Mouse (Mus musculus) limb, embryonic 10.5 days (tissue): ENCODE measurements around the gene Nek11. TPM values are rescaled to one million over a fixed set of nuclear protein-coding genes. Genes with fewer than 3 reads are reported as not detected.
"Not testable (repeated sequence)": the region's sequence is repeated elsewhere in the genome, so short reads cannot be mapped to it uniquely, and the experiment has no call there.

Source experiments
- DNase-seq: peaks from one replicate; pipeline ENCODE4 v3.0.0-alpha.2; 2017; ENCODE audit warnings: low spot score
- H3K27ac ChIP-seq: fragments of 300-500 bp; sonication (generic); 2 replicates; pipeline ENCODE4 v1.5.1; 2016; ENCODE audit warnings: mild to moderate bottlenecking
- H3K27me3 ChIP-seq: fragments of 300-500 bp; sonication (generic); 2 replicates; pipeline ENCODE4 v1.6.1; 2016; ENCODE audit warnings: low read depth, mild to moderate bottlenecking; ENCODE audit not compliant: poor library complexity, severe bottlenecking
- H3K36me3 ChIP-seq: fragments of 300-500 bp; sonication (generic); 2 replicates; pipeline ENCODE4 v1.6.1; 2016; ENCODE audit warnings: mild to moderate bottlenecking, moderate library complexity
- H3K4me1 ChIP-seq: fragments of 300-500 bp; sonication (generic); 2 replicates; pipeline ENCODE4 v1.6.1; 2016
- H3K4me3 ChIP-seq: fragments of 300-500 bp; sonication (generic); 2 replicates; pipeline ENCODE4 v1.5.1; 2016; ENCODE audit warnings: mild to moderate bottlenecking, moderate library complexity
- H3K9me3 ChIP-seq: fragments of 300-500 bp; sonication (generic); replicated peaks from 2 replicates; pipeline ENCODE4 v1.6.1; 2016; ENCODE audit warnings: mild to moderate bottlenecking
- WGBS: fragments of 180-500 bp; shearing (Covaris S2); methylation state at CpG from one replicate; pipeline ENCODE4 v1.1.7; 2016; 5-methylcytosine and 5-hydroxymethylcytosine counted together
- polyA plus RNA-seq: library from polyadenylated mRNA; unstranded; fragments of >200 nt; fragmentation: Nextera tagmentation; extraction: Ambion mirVana; gene quantifications from 2 replicates; pipeline ENCODE4 v1.2.1, GENCODE M21; 2016

Nek11 gene
- polyA plus RNA-seq, 1 experiment from 2014 or later: 0.18 TPM

DNA sequence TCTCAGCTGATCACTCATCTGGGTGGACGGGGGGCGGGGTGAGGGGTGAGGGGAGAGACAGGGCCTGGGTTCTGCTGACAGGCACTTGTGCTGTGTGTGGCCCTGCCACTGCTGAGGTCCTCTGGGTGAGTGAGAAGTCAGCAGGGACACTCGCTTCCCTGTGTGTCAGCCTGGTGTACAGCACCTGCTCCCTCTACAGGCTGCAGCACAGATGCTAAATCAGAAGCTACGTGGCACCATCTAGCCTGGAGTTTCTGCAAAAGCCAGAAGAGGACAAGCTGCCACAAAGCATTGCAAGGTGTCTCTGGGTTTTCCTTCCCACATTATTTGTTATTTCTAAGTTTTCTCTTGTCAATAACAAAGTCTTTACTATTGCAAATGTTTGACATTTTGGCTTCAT, 180.9 kb downstream of the Nek11 start:
- H3K4me3 ChIP-seq: no peak overlapping the region
- DNase-seq: no peak
- H3K36me3 ChIP-seq: no peaks in the 10 kb centered on the region
- no peaks in the 10 kb centered on the region for H3K27me3 ChIP-seq
- H3K9me3 ChIP-seq: no peaks in the 10 kb centered on the region
- 60% methylated on average over 4 of the region's 4 CpGs for WGBS
- H3K27ac ChIP-seq: no peak overlapping the region
- no peaks in the 10 kb centered on the region for H3K4me1 ChIP-seq

DNA sequence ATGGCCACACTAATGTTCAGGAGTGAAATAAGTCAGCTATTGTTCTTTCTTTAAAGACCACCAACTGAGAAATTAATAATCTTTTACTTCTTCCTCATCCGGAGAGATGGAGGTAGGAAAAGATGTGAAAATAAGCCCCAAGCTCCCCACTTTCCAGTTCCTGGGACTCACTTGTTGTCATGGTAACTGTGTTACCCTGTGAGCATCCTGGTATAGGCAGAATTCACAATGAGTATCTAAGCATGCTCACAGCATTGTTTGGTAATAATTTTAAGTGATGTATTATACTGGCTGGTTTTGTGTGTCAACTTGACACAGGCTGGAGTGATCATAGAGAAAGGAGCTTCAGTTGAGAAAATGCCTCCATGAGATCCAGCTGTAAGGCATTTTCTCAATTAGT, 195.0 kb downstream of the Nek11 start:
- 86% methylated on average over 1 of the region's 1 CpGs for WGBS
- Histone ChIP-seq H3K27me3 (no peaks in the 10 kb centered on the region), H3K4me3 (no peak overlapping the region), H3K9me3 (no peaks in the 10 kb centered on the region), H3K27ac (no peak overlapping the region), H3K36me3 (no peaks in the 10 kb centered on the region), H3K4me1 (no peaks in the 10 kb centered on the region)
- DNase-seq: no peak

DNA sequence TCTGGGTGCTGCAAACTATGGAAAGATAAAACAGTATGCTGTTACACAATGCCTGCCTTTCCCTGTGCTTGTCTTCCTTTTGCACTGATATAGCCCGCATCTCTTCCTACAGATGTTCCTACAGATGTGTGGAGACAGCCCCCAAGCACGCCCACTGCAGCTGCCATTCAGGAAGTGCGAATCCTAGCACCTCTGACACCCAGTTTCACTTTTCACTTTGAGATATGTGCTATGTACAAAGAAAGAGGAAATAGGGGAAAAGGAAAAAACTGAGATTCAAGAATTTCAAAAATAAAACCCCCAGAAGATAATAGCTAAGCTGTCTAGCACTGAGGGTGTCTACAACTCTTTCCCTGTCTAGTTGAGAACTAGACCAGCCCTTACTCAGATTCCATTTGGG, 208.6 kb downstream of the Nek11 start:
- Histone ChIP-seq H3K27me3 (no peaks in the 10 kb centered on the region), H3K27ac (no peak overlapping the region), H3K36me3 (no peaks in the 10 kb centered on the region), H3K9me3 (no peaks in the 10 kb centered on the region), H3K4me1 (no peaks in the 10 kb centered on the region), H3K4me3 (no peak overlapping the region)
- no peak for DNase-seq
- 87% methylated on average over 3 of the region's 3 CpGs for WGBS

DNA sequence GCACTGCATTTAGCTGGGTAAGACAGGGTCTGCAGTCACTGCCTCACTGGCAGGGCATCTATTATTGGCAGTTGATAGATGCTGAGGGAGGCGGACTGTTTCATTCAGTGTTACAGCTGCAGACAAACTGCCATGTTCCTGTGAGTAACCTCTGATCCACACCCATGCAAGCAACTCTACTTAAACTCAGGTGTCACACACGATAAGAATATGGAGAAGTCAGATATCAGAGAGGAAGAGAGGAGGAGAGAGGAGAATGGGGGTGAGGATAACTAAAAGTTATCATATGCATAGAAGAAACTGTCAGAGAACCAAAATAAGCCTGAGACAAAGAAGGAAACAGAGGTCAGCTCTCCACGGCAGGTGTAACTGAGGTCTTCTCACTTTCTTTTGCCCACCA, 212.9 kb downstream of the Nek11 start:
- no peaks in the 10 kb centered on the region for H3K27me3 ChIP-seq
- 85% methylated on average over 3 of the region's 3 CpGs for WGBS

DNA sequence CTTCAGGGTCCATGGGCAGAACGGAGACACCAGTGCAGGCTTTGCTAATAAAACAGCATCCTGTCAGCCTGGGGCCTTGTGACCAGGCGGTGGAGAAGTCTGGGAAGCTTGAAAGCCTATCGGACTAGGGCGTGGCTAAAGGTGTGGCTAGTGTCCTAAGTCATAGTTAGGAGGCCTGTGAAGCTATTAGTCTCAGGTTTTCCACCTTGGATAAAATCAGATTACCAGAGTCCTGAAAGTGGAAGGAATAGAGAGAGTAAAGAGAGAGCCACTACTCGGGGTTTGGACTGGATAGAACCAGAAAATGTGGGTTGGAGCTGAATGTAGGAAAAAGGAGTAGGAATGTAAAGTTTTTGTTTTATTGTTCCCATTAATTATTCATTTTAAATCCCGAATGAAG, 250.3 kb downstream of the Nek11 start, which contains the start of gene 1700080E11Rik:
Gene 1700080E11Rik, minus strand, starts transcription at position 101 of the 400 bp plus-strand sequence.
- no peak for DNase-seq
- Histone ChIP-seq H3K27me3 (no peaks in the 10 kb centered on the region), H3K27ac (no peak within 1 kb of the TSS), H3K4me1 (no peaks in the 10 kb centered on the region), H3K4me3 (no peak within 1 kb of the TSS), H3K9me3 (no peaks in the 10 kb centered on the region), H3K36me3 (no peaks in the 10 kb centered on the region)
- 85% methylated on average over 6 of the region's 6 CpGs for WGBS

More for the DNA sequence above, 212.9 kb downstream of the Nek11 start:
- Histone ChIP-seq H3K27ac (no peak overlapping the region), H3K9me3 (no peaks in the 10 kb centered on the region), H3K4me1 (no peaks in the 10 kb centered on the region), H3K4me3 (no peak overlapping the region), H3K36me3 (no peaks in the 10 kb centered on the region)
- DNase-seq: no peak

DNA sequence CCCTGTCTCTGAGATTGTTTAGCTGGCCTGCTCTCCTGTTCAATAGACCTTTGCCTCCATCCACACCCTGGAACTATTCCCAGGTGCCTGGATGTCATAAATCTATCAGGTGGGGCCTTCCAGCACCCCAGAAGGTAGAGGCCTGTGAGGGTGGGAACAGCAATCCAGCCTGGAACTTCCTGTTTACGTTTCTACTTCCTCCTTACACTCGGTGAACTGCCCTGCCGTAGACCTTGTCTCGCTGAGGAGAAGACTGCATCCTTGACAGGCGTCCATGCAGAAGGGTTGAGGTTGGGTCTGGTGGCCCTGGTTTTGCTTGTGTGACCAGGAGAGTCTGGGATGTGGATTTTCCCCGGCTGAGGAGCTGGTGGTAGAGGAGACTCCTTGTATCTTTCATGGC, 256.1 kb downstream of the Nek11 start:
- Histone ChIP-seq H3K4me3 (no peak overlapping the region), H3K36me3 (no peaks in the 10 kb centered on the region), H3K27ac (no peak overlapping the region), H3K9me3 (no peaks in the 10 kb centered on the region), H3K27me3 (no peaks in the 10 kb centered on the region), H3K4me1 (no peaks in the 10 kb centered on the region)
- peak; percentile 18 for DNase-seq
- WGBS: 75% methylated on average over 6 of the region's 6 CpGs

DNA sequence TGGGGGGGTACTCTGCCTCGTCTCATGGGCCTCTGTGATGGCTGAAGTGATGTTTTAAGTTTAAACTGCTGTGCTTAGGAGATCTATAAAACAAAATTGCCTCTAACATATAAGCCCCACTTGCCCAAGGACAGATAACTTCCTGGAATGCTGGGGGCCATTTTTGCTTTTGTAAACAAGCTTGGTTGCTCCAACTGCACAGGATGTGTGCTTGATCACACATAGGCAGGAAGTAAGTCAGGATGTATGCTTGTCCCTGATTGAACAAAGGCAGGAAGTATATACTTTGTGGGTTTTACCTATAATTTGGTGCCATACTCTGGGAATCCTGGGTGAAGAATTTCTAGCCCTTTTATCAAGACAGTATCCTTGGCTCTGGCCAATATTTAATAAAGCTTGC, 258.9 kb downstream of the Nek11 start:
- no peaks in the 10 kb centered on the region for H3K36me3 ChIP-seq
- peaks cover 5% of the 10 kb centered on the region for H3K4me1 ChIP-seq
- no peak for DNase-seq
- H3K27me3 ChIP-seq: no peaks in the 10 kb centered on the region
- no peak overlapping the region for H3K27ac ChIP-seq
- H3K9me3 ChIP-seq: no peaks in the 10 kb centered on the region
- 37% methylated on average over 1 of the region's 1 CpGs for WGBS
- H3K4me3 ChIP-seq: no peak overlapping the region

DNA sequence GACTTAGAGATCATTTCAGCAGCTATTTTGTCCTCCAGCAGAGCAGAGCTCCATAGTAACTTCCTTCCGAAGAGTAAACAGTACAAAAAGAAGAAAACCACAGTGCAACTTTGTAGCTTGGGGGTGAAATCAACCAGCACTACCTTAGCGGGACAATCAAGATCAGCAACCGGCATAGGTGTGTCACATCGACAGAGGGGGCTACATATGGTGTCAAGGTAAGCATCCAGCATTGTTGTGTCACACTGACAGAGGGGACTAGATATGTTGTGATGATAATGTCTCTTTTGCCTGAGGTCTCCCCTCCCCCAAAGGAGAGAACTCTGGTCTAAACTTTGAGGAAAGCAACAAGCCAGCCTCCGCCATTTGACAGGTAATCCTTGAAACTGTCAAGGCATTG, 260.8 kb downstream of the Nek11 start:
- Histone ChIP-seq H3K4me1 (peaks cover 9% of the 10 kb centered on the region), H3K27ac (no peak overlapping the region), H3K9me3 (no peaks in the 10 kb centered on the region), H3K27me3 (0 out of 2 replicates have a peak, but pooled peaks cover 13% of the 10 kb centered on the region), H3K4me3 (no peak overlapping the region), H3K36me3 (no peaks in the 10 kb centered on the region)
- WGBS: 91% methylated on average over 5 of the region's 5 CpGs
- peak; percentile 5 for DNase-seq

DNA sequence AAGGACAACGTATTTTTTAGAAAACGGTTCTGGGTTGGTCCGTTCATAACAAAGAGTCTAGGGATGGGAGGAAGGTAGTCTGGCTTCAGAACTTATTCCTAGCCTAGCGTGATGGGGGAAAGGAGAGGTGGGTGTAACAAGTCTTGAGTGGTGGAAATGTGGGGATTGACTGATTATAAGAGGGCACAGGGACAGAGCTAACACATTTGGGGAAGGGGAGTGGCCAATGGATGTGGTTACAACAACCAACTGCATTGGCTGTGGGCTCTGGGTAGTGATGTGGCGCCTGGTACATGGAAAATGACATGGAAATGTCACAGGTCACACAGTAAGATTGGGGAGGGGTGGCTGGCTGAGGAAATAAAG, 263.3 kb downstream of the Nek11 start:
- H3K4me1 ChIP-seq: peaks cover 9% of the 10 kb centered on the region
- DNase-seq: no peak
- H3K27ac ChIP-seq: 0 out of 2 replicates have a peak overlapping the region, but pooled peaks have one; percentile 14
- H3K4me3 ChIP-seq: peak overlapping the region; percentile 82
- no peaks in the 10 kb centered on the region for H3K36me3 ChIP-seq
- no peaks in the 10 kb centered on the region for H3K9me3 ChIP-seq
- 0 out of 2 replicates have a peak, but pooled peaks cover 13% of the 10 kb centered on the region for H3K27me3 ChIP-seq
- 19% methylated on average over 5 of the region's 5 CpGs for WGBS

DNA sequence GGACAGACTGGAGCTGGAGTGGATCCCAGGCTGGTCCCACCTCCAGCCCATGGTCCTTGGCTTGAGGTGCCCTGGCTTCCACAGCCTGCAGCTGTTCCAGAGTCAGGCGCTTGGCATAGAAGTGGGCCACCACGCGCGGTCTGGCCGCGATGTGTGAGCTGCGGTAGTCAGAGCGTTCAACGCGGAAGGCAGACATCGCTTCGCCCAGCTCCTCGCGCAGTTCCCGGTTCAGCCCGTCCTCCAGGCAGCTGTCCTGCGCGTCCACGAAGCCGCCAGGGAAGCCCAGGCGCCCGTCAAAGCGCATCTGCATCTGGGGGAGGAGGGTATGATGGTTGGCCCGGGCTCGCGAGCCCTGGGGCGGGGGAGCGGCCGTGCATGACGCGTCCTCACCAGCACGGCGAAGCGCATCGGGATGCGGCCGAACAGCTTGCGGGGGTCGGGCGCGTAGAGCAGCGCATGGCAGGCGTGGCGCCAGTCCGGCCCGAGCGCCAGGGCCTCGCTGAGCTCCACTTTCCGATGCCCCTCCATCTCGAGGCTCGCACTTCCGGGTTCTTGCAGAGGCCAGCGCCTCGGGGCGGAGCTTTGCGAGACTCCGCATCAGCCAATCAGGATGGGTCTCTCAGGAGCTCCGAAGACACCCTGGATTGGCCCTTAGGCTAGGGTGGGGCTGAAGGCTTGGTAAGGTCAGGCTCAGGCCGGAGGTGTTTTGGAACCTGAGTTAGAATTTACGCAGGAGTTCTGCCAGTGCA, 263.9 kb downstream of the Nek11 start, which contains the start of gene Nudt16:
Gene Nudt16, minus strand, starts transcription at position 572 of the 749 bp plus-strand sequence.
- H3K36me3 ChIP-seq: no peaks in the 10 kb centered on the region
- H3K27me3 ChIP-seq: 0 out of 2 replicates have a peak, but pooled peaks cover 13% of the 10 kb centered on the region
- peak within 1 kb of the TSS; percentile 82 for H3K4me3 ChIP-seq
- H3K4me1 ChIP-seq: peaks cover 9% of the 10 kb centered on the region
- H3K9me3 ChIP-seq: no peaks in the 10 kb centered on the region
- peak within 1 kb of the TSS; percentile 85 for H3K27ac ChIP-seq
- WGBS: under 1% methylated on average over 60 of the region's 60 CpGs
- peak; percentile 89 for DNase-seq

DNA sequence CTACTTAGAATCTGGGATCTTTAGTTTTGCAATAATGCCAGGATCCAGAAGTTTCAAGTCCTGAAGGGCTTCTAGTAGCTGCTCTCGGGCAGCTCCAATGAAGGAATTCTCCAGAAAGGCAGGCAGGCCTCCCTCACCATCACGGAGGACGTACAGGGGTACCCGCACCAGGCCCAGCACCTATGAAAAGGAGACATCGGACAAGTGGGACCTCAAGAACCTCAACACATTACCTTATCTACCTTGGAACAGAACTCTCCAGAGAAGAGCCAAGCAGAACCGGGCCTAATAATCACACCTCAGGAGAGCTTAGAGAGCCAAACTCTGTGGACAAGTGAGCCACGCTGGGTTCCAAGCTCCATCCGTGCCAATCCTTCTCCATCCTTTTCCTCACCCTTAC, 265.0 kb downstream of the Nek11 start:
- DNase-seq: peak; percentile 28
- Histone ChIP-seq H3K4me3 (no peak overlapping the region), H3K4me1 (peaks cover 9% of the 10 kb centered on the region), H3K27me3 (0 out of 2 replicates have a peak, but pooled peaks cover 13% of the 10 kb centered on the region), H3K36me3 (no peaks in the 10 kb centered on the region), H3K27ac (no peak overlapping the region), H3K9me3 (no peaks in the 10 kb centered on the region)
- WGBS: 96% methylated on average over 8 of the region's 8 CpGs

DNA sequence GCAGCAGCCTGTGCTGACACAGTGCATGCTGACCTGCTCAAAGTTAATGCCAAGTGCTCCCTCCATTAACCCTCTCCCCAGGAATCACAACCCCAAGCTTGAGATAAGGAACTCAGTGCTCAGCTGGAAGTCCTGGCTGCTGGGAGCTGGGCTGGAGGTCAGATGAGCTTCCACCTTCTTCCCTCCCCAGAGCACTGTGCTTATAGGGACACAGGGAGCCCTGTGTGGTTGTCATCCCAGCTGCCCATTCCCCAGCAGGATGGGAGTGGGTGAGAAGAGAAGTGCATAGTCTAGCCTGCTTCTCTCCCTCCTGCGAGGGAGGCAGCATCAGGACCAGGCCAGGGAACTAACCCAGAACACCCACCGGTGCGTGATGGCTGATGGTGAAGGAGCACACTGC, 270.1 kb downstream of the Nek11 start:
- H3K27me3 ChIP-seq, H3K36me3 ChIP-seq, H3K4me1 ChIP-seq, H3K4me3 ChIP-seq, DNase-seq, H3K9me3 ChIP-seq, H3K27ac ChIP-seq: not testable (repeated sequence)
- WGBS: 79% methylated on average over 3 of the region's 3 CpGs
